Mouse (Mus musculus) CD8-positive naive resting alpha-beta T cell, adult 2 months (primary cell): Measurements from ENCODE around the gene Olfr764-ps1.
"Not testable (repeated sequence)": the region's sequence is repeated elsewhere in the genome, so short reads cannot be mapped to it uniquely, and the experiment has no call there.

ENCODE experiments used
- DNase-seq, 2 experiments: peaks; one replicate each; pipeline ENCODE4 v3.0.0; 2022; ENCODE audit warnings: low read depth in 2 of 2, low spot score in 2 of 2

Olfr764-ps1 gene

DNA sequence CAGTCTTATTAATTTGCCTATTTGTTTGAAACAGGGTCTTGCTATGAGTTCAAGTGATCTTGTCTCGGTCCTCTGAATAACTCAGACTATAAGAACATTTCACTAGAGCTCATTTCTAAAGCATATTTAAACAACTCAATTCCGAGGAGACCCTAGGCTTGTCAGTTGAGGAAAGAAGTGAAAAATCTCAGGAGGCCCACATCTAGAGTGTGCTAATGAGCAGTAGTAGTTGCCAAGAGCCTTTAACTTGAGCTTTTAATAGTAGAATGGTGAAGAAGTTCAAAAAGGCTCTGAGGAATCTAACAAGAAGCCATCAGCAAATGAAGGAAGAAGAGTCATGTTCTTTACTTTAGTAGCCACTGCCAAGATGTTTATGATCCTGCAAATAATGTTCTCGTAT lies at the start of gene Olfr764-ps1:
Gene Olfr764-ps1, minus strand, starts transcription at position 101 of the 400 bp plus-strand sequence.
- DNase-seq, result no peak

DNA sequence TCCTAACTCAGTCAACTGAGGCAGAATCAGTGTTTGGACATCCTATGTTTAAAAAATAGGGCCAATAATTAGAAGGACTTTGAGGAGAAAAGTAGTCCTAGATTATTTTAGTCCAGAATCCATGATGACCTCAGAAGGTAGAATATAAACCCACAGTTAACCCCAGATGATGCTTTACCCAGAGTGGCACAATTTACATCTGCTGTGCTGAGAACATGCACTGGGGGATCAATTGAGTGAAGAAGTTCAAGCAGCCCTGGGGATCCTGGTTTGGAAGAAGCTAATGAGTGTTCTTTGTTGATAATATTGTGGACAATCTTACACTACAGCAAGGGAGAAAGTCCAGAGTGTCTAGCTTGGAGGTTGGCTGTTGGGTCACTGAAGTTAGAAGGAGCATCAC lies 43.1 kb upstream of the Olfr764-ps1 start, which contains the start of gene Olfr767:
Gene Olfr767, minus strand, starts transcription at position 101 of the 400 bp plus-strand sequence.
- DNase-seq, result not testable (repeated sequence)

DNA sequence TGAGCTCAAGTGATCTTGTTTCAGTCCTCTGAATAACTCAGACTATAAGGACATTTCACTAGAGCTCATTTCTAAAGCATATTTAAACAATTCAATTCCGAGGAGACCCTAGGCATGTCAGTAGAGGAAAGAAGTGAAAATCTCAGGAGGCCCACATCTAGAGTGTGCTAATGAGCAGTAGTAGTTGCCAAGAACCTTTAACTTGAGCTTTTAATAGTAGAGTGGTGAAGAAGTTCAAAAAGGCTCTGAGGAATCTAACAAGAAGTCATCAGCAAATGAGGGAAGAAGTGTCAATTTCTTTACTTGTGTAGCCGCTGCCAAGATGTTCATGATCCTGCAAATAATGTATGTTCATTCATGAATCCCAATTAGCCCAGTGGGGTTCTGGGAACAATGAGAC lies 29.2 kb upstream of the Olfr764-ps1 start, which contains the start of gene Olfr766-ps1:
Gene Olfr766-ps1, minus strand, starts transcription at position 101 of the 400 bp plus-strand sequence.
- no peak for DNase-seq

DNA sequence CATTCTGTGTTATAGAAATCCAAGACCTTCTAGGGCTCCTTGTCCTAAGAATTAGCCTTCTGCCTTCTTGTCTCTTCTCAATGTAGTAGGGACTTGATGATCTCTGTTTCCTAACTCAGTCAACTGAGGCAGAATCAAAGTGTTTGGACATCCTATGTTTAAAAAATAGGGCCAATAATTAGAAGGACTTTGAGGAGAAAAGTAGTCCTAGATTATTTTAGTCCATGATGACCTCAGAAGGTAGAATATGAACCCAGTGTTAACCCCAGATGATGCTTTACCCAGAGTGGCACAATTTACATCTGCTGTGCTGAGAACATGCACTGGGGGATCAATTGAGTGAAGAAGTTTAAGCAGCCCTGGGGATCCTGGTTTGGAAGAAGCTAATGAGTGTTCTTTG lies 10.2 kb upstream of the Olfr764-ps1 start, which contains the start of gene Olfr765:
Gene Olfr765, minus strand, starts transcription at position 101 of the 400 bp plus-strand sequence.
- DNase-seq, result not testable (repeated sequence)

DNA sequence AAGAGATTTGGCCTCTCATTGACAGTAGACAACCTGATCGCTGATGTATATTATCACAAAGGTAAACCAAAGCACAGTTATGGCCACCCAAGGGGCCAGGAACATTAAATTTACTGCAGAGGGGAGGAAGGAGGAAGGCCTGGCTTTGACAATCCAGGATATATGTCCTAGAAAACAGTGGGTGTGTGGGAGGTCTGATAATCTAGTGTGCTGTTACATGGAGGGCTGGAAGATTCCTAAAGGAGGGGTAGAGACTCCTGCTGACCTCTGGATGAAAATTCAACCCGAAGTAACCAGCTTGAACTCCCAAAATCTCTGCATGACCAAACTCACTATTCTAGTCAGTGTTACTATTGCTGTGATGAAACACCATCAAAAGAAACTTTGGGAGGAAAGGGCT lies 11.4 kb downstream of the Olfr764-ps1 start:
- no peak for DNase-seq

DNA sequence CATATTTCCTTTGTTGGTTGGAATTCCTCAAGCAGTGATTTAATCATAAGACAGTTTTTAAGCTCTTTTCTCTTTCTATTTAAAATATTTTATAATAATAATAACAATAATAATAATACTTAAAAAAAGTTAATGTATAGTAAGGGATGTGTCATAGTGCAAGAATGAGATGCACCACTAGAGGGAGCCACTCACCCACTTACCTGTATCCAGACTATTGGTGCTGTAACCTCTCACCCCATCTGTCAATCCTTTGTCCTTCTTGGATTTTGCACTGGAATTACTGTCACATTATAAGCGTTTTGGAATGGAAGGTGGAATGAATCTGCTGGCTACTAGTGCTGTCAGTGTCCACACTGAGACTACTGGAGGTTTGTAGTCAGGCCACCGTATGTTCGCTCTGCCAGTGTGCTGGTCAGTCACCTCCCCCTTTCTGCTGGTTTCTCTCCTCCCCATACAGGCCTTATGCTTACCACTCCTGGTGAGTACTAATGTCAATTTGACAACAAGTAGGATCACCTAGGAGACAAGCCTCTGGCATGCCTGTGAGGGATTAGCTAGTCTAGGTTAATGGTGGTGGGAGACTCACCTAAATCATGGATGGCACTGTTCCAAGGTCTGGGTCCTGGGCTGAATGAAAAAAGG lies 13.6 kb downstream of the Olfr764-ps1 start:
- DNase-seq, result peak; percentile 16 to 29

DNA sequence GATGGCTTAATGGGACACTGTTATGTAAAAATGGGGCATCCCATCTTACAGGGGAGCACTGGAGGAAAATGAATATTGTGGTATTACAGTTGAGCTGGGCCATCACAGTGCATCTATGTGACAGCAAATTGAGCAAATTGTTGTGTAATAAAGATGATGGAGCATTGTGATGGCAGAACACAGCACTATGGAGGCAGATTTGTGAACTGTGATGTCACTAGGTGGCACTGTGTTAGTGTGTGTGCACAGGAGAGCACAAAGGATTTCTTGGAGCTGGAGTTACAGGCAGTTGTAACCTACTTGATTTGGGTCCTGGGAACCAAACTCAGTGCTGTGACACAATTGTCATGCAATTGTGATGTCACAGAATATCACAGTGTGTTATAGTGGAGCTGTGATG lies 16.4 kb downstream of the Olfr764-ps1 start:
- DNase-seq, result no peak

DNA sequence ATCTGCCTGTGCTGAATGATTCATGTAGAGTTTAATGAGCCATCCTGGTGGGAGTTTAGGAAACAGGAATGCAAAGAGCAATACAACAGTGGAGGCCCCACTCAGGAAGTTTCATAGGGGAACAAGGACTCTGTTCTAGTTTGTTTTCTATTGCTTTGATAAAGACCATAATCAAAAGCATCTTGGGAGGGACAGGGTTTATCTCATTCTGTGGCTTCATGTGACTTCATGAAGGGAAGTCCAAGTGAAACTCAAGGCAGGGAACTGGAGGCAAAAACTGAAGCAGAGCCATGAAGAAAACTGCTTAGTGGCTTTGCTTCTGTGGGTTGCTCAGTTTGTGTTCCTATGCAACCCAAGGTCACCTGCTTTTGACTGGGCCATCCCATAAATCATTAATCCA lies 25.2 kb downstream of the Olfr764-ps1 start:
- no peak for DNase-seq

DNA sequence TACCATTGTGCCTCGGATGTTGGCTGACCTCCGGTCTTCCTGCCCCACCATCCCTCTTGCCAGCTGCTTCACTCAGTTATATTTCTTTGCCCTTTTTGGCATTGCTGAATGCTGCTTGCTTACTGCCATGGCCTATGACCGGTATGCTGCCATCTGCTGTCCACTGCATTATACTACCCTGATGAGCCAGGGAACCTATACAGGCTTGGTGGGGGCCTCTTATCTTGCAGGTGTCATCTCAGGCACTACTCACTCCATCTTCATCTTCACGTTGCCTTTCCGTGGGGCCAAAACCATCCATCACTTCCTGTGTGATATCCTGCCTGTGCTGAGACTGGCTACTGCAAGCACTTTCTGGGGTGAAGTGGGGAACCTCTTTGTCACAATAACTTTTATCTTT lies 28.2 kb downstream of the Olfr764-ps1 start:
- DNase-seq, result not testable (repeated sequence)

DNA sequence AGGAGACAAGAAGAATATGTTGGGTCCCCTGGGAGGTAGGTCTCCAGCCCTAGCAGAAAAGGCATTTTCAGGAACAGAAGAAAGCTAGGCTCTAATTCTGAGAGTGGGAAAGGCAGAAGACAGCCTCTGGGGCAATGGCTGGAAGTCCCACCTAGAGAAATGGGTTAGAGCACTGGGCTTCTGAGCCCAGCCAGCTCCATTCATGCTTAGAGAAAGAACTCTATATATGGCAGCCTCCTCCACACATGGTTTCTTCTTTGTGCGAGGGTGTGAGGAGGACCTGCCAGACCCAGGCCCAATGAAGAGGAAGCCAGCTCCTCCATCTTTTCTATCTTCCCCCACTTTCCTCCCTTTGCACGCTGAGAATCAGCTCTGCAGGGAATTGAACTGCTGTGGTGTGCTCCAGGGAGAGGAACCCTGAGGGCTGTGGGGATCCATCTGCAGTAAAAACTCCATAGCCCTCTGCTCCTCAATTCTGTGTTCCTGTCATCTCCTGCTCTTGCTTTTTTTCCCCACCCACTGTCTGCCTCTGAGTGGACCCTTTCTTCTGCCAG lies 29.3 kb downstream of the Olfr764-ps1 start, which contains the start of gene Olfr763:
Gene Olfr763, plus strand, starts transcription at position 504 of the 554 bp plus-strand sequence.
- no peak for DNase-seq

DNA sequence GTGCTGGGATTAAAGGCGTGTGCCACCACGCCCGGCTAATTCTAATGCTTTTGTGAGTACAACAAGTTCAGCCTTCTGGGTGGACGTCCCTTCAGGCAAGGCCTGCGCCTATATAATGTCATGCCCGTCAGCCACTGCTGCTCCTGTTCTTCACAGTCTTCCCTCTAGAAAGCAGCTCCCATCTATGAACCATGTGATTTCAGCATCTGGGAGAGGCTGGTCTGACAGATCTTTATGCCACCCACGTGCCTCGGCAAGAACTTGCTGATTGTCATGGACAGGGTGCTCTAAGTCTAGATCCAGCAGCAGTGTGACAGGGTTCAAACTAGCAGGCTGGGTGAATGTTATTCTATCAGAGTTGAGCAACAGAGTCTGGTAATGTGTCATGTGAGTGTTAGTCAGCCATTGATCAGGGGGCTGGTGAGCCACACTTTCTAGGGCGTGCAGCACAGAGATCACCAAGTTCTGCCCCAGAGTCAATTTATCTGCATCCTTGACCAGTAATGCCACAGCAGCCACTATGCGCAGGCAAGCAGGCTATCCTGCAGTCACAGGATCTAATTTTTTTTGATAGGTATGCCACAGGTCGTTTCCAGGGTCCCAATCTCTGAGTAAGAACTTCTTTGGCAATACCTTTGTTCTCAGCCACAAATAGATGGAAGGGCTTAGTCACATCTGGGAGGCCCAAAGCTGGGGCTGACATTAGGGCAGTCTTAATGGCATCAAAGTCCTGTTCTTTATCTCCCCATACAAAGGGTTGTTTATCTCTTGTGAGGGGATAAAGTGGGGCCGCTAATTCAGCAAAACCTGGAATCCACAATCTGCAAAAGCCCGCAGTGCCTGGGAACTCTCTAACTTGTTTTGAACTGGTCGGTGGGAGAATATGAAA lies 35.4 kb downstream of the Olfr764-ps1 start:
- DNase-seq, result no peak

DNA sequence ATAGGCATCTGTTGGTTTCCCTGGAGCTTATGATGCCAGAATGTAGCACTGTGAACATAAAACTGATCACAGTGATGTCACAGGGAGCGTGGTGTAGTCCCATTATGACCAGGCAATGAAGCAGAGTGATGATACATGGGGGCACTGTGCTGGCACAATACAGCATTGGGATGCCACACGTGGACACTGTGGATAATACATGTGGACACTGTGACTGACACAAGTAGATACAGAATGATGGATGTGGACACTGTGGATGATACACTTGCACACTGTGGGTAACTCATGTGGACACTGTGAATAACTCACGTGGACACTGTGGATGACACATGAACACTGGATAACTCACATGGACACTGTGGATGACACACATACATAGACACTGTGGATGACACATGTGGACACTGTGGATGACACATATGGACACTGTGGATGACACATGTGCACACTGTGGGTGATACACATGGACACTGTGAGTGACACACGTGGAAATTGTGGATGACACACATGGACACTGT lies 43.1 kb downstream of the Olfr764-ps1 start:
- DNase-seq, result no peak

DNA sequence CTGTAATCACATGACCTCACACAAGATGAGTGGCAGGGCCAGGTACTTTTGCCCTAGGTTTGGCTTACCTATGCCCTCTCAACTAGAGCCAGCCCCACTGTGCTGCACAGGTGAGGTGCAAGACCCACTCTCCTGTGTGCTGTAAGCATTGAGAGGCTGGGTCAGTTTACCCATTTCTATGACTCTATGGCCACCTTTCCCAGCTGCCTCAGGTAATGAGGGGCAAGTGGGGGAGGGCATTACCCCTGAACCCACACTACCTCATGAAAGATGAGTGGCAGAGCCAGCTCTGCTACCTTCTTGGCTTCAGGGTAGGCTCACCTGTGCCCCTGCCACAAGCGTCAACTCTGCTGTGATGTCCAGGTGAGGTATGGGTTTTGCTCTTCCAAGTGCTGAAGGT lies 43.9 kb downstream of the Olfr764-ps1 start:
- no peak for DNase-seq

DNA sequence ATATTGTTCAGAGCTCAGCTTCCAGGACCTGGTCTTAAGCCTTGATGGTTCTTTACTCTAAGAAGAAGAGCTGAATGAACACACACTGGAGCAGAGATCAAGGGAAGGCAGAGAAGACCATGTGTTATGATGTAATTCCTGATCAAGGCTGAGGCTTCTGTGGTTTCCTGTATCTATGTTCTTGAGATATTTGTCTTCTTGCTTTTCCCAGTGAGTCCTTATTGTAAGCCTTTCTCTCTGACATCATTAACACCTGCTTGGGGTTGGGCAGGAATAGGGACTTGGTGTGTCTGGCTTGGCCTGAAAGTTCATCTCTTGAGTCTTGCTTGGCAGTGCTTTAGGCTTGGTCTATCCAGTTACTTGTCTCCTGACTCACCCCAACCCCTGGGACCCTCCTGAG lies 48.7 kb downstream of the Olfr764-ps1 start:
- DNase-seq, result peak; percentile 72 to 76

DNA sequence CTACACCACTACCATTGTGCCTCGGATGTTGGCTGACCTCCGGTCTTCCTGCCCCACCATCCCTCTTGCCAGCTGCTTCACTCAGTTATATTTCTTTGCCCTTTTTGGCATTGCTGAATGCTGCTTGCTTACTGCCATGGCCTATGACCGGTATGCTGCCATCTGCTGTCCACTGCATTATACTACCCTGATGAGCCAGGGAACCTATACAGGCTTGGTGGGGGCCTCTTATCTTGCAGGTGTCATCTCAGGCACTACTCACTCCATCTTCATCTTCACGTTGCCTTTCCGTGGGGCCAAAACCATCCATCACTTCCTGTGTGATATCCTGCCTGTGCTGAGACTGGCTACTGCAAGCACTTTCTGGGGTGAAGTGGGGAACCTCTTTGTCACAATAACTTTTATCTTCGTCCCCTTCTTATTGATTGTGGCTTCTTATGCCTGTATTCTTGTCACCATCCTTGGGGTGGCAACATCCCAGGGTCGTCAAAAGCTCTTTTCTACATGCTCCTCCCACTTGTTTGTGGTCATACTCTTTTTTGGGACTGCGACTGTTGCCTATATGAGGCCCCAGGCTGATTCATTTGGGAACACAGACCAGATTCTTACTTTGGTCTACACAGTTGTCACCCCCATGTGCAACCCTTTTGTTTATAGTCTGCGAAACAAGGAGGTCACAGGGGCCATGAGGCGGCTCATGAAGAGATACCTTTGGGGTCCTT lies 49.4 kb downstream of the Olfr764-ps1 start:
- DNase-seq, result peak; percentile 42 to 43

DNA sequence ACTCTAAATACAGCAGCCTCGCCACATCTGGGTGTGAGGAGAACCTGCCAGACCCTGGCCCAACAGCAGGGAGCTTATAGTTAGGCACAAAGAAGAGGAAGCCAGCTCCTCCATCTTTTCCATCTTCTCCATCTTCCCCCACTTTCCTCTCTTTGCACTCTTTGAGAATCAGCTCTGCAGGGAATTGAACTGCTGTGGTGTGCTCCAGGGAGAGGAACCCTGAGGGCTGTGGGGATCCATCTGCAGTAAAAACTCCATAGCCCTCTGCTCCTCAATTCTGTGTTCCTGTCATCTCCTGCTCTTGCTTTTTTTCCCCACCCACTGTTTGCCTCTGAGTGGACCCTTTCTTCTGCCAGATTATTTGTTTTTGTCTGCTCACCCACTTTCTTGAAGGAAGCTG lies 50.6 kb downstream of the Olfr764-ps1 start, which contains the start of gene Olfr9:
Gene Olfr9, plus strand, starts transcription at position 301 of the 400 bp plus-strand sequence.
- not testable (repeated sequence) for DNase-seq
